Mouse (Mus musculus) hindbrain, embryonic 12.5 days (tissue): ENCODE results near the gene Pml. TPM values are rescaled to one million over a fixed set of nuclear protein-coding genes. Genes with fewer than 3 reads are reported as not detected.
"Not testable (repeated sequence)": the region's sequence is repeated elsewhere in the genome, so short reads cannot be mapped to it uniquely, and the experiment has no call there.

Experiments
- ATAC-seq: fragments of 200-750 bp; cut with Nextera tagmentation; 2 replicates; pipeline ENCODE4 v1.8.0; 2017; ENCODE audit warnings: moderate TSS enrichment; ENCODE audit not compliant: low FRiP score
- H3K27ac ChIP-seq: fragments of 300-500 bp; sonication (generic); 2 replicates; pipeline ENCODE4 v1.5.1; 2016; ENCODE audit warnings: mild to moderate bottlenecking
- H3K27me3 ChIP-seq: fragments of 300-500 bp; sonication (generic); 2 replicates; pipeline ENCODE4 v1.6.1; 2016; ENCODE audit warnings: mild to moderate bottlenecking
- H3K36me3 ChIP-seq: fragments of 300-500 bp; sonication (generic); 2 replicates; pipeline ENCODE4 v1.6.1; 2016; ENCODE audit warnings: mild to moderate bottlenecking
- H3K4me1 ChIP-seq: fragments of 300-500 bp; sonication (generic); 2 replicates; pipeline ENCODE4 v1.6.1; 2016
- H3K4me2 ChIP-seq: fragments of 300-500 bp; sonication (generic); replicated peaks from 2 replicates; pipeline ENCODE4 v1.6.1; 2016; ENCODE audit warnings: mild to moderate bottlenecking
- H3K4me3 ChIP-seq: fragments of 300-500 bp; sonication (generic); 2 replicates; pipeline ENCODE4 v1.5.1; 2016; ENCODE audit warnings: mild to moderate bottlenecking
- H3K9ac ChIP-seq: fragments of 300-500 bp; sonication (generic); 2 replicates; pipeline ENCODE4 v1.6.1; 2016; ENCODE audit warnings: mild to moderate bottlenecking, moderate library complexity
- H3K9me3 ChIP-seq: fragments of 300-500 bp; sonication (generic); replicated peaks from 2 replicates; pipeline ENCODE4 v1.6.1; 2016; ENCODE audit warnings: mild to moderate bottlenecking
- WGBS: fragments of 180-500 bp; shearing (Covaris S2); methylation state at CpG from one replicate; pipeline ENCODE4 v1.1.7; 2016; 5-methylcytosine and 5-hydroxymethylcytosine counted together
- polyA plus RNA-seq: library from polyadenylated mRNA; unstranded; fragments of >200 nt; fragmentation: Nextera tagmentation; extraction: Ambion mirVana; gene quantifications from 2 replicates; pipeline ENCODE4 v1.2.1, GENCODE M21; 2016

Gene Pml
- polyA plus RNA-seq, 1 experiment from 2014 or later: 10.1 TPM

- Histone ChIP-seq H3K4me1 (peaks cover 7% of the 10 kb centered on the region; the same call in 1 of the 2 replicates), H3K4me3 (no peak overlapping the region), H3K9ac (no peak overlapping the region), H3K27me3 (no peaks in the 10 kb centered on the region), H3K27ac (no peak overlapping the region), H3K9me3 (no peaks in the 10 kb centered on the region), H3K36me3 (no peaks in the 10 kb centered on the region; the same call in 1 of the 2 replicates), H3K4me2 (no peak overlapping the region)
- ATAC-seq: no peak
- 51% methylated on average over 12 of the region's 12 CpGs for WGBS
Measured at GRCm38 (mm10) chr9:58268384-58269313, 19.1 kb upstream of the Pml start.

GRCm38 (mm10) chr9:58267046-58267445, 17.5 kb upstream of the Pml start:
- Histone ChIP-seq H3K9ac (no peak overlapping the region), H3K4me1 (peaks cover 7% of the 10 kb centered on the region; the same call in 1 of the 2 replicates), H3K27ac (0 out of 2 replicates have a peak overlapping the region, but pooled peaks have one; percentile 35), H3K36me3 (peaks cover 10% of the 10 kb centered on the region), H3K4me3 (no peak overlapping the region), H3K4me2 (no peak overlapping the region), H3K9me3 (no peaks in the 10 kb centered on the region), H3K27me3 (no peaks in the 10 kb centered on the region)
- ATAC-seq: no peak
- 82% methylated on average over 3 of the region's 3 CpGs for WGBS

- no peak for ATAC-seq
- Histone ChIP-seq H3K4me3 (no peak overlapping the region), H3K4me2 (no peak overlapping the region), H3K9me3 (no peaks in the 10 kb centered on the region), H3K27ac (peak overlapping the region; percentile 35; the same call in 1 of the 2 replicates), H3K4me1 (peaks cover 7% of the 10 kb centered on the region; the same call in 1 of the 2 replicates), H3K27me3 (no peaks in the 10 kb centered on the region), H3K36me3 (peaks cover 14% of the 10 kb centered on the region), H3K9ac (no peak overlapping the region; the same call in 1 of the 2 replicates)
- 34% methylated on average over 4 of the region's 4 CpGs for WGBS
Measured at GRCm38 (mm10) chr9:58266571-58267011, 17.0 kb upstream of the Pml start.

DNA sequence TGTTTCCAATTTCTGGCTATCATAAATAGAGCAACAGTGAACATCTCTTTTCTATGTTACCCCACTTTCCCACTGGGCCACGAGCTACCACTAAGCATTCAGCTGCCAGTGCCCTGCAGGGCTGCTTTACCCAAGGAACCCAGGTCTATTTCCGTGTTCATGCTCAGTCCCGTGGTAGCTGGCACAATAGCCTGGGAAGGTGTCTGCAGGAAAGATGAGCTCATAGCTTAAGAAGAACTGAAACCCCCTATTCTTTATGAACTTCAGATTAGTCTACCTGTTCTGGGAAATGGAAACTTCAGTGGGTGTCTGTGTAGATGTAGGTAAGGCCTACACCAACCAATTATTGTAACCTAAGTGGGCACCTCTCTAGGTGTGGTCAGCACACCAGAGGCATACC, 15.8 kb upstream of the Pml start:
- Histone ChIP-seq H3K4me2 (no peak overlapping the region), H3K4me3 (no peak overlapping the region), H3K4me1 (peaks cover 7% of the 10 kb centered on the region; the same call in 1 of the 2 replicates), H3K36me3 (peaks cover 23% of the 10 kb centered on the region), H3K9me3 (no peaks in the 10 kb centered on the region), H3K27ac (no peak overlapping the region), H3K9ac (no peak overlapping the region), H3K27me3 (no peaks in the 10 kb centered on the region)
- no peak for ATAC-seq
- 68% methylated on average over 3 of the region's 3 CpGs for WGBS

DNA sequence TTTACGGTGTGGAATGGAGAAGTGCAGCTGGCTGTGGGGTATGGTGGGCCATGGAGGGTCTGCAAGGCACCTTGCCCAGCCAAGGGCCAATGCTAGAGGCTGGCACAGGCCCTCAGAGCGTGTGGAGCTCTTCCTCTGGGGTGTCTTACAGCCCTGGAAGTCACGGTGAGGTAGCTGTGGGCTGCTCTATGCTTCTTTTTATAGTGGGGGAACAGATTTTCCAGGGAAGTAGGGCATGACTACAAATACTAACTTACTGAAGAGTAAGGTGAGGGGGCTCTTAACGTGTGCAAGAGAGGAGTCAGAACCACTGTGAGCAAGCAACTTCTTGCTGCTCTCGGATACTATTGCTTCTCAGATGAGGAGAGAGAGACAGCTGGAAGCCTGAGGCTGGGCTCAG, 12.9 kb upstream of the Pml start:
- no peak overlapping the region for H3K9ac ChIP-seq
- no peak for ATAC-seq
- H3K4me3 ChIP-seq: no peak overlapping the region
- peaks cover 7% of the 10 kb centered on the region; the same call in 1 of the 2 replicates for H3K4me1 ChIP-seq
- no peak overlapping the region for H3K27ac ChIP-seq
- H3K36me3 ChIP-seq: peaks cover 49% of the 10 kb centered on the region
- H3K27me3 ChIP-seq: no peaks in the 10 kb centered on the region
- no peak overlapping the region for H3K4me2 ChIP-seq
- H3K9me3 ChIP-seq: no peaks in the 10 kb centered on the region
- WGBS: 98% methylated on average over 5 of the region's 5 CpGs

DNA sequence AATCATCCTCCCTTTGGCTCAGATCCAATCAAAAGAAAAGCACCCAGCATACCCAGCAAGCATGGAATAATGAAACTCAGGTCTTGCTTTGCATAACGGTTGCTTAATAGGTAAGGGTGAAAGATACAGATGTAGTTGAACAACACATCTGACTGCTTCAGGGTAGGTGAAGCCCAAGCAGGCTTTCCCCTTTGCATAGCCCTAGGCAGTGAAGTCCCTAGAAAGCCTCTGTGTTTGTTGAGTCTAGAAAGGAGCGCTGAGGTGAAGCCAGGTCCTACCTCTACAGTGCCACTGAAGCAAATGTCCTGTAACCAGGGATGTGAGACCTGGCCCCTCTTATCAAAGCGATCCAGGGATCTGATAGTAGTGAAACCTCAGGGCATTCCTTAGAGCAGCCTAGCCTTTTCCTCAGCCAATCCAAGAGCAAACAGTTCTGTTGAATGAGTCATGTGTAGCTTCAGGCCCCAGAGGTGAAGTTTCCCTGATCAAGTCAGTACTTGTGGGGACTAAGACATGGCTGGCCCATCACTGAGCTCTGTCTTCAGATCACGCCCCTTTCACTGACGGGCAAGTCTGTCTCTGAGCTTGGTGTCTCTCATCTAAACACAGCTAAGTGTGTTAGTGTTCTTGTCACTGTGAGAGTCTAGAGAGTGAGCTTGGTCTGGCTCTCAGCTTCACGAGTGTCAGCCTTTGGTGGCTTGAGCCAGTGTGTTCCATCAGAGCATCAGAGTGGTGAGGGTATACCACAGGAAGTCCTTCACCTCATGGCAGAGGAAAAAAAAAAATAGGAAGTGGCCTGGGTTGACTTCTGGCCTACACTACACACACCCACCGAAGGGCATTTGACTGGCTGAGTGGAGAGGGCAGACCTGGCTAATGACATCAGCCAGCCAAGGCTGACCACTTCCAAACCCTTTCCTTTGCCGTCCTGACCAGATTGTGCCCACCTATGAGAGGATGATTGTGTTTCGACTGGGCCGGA, 6.4 kb upstream of the Pml start:
- Histone ChIP-seq H3K9me3 (no peaks in the 10 kb centered on the region), H3K4me2 (no peak overlapping the region), H3K4me3 (no peak overlapping the region), H3K27ac (no peak overlapping the region), H3K27me3 (no peaks in the 10 kb centered on the region), H3K36me3 (peaks cover 41% of the 10 kb centered on the region), H3K4me1 (peaks cover 15% of the 10 kb centered on the region), H3K9ac (no peak overlapping the region)
- 96% methylated on average over 10 of the region's 10 CpGs for WGBS
- no peak for ATAC-seq

- no peaks in the 10 kb centered on the region for H3K27me3 ChIP-seq
- no peak for ATAC-seq
- WGBS: 56% methylated on average over 2 of the region's 2 CpGs
- H3K4me3 ChIP-seq: no peak overlapping the region
- H3K27ac ChIP-seq: no peak overlapping the region
- no peaks in the 10 kb centered on the region for H3K9me3 ChIP-seq
- H3K4me1 ChIP-seq: peaks cover 18% of the 10 kb centered on the region
- H3K9ac ChIP-seq: no peak overlapping the region
- H3K4me2 ChIP-seq: no peak overlapping the region
- peaks cover 34% of the 10 kb centered on the region for H3K36me3 ChIP-seq
Measured at GRCm38 (mm10) chr9:58255105-58255504, 5.5 kb upstream of the Pml start.

DNA sequence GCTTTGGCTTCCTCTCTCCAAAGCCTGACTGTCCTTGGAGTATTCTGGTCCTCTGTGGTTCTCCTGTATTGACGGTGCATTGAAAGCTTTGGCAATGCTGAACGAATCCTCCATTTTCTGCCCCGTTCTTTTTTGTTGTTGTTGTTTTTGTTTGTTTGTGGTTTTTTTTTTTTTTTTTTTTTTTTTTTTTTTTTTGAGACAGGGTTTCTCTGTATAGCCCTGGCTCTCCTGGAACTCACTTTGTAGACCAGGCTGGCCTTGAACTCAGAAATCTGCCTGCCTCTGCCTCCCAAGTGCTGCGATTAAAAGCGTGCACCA, 4.2 kb upstream of the Pml start:
- not testable (repeated sequence) for H3K27me3 ChIP-seq, H3K9me3 ChIP-seq, ATAC-seq
- H3K36me3 ChIP-seq: peaks cover 22% of the 10 kb centered on the region
- peak overlapping the region; percentile 83 for H3K4me2 ChIP-seq
- 67% methylated on average over 5 of the region's 5 CpGs for WGBS
- H3K9ac ChIP-seq: peak overlapping the region; percentile 87
- peaks cover 28% of the 10 kb centered on the region for H3K4me1 ChIP-seq
- H3K4me3 ChIP-seq: peak overlapping the region; percentile 75
- peak overlapping the region; percentile 66 for H3K27ac ChIP-seq

DNA sequence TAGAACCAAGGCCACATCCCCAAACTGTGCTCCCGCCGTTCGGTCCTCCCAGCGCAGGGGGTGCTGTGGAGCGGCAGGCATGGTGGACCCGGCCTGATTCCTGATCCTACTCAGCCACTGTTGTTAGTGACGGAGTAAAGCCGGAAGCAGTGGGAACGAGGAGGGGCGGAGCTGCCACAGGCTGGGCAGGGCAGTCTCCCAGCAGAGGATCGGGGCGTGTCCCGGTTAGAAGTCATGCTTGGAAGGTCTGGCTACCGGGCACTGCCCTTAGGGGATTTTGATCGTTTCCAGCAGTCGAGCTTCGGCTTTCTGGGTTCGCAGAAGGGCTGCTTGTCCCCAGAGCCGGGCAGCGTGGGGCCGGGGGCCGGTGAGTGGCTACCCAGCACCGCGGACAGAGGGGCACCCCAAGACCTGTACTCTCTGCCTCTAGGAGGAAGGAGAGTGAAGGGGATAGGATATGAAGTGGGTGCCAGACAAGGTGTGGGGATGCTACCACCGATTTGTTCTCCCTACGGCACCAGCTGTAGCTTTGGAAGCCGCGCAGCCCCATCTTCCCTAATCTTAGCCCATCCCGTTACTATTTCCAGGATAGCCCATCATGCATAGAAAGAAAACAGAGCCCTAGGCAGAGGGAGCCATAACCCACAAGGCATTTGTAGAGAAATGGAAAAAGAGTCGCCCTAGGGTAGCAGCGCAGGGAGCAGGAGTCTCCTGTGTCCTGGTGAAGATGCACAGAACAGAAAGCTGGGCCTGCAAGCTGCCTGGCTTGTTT, 3.6 kb upstream of the Pml start, which contains the start of gene Stoml1:
Gene Stoml1 (plus strand): TSS at position 132 of the 772 bp plus-strand sequence.
- peak within 1 kb of the TSS; percentile 75 for H3K4me3 ChIP-seq
- peak within 1 kb of the TSS; percentile 66 for H3K27ac ChIP-seq
- H3K4me1 ChIP-seq: peaks cover 33% of the 10 kb centered on the region
- WGBS: under 1% methylated on average over 31 of the region's 31 CpGs
- no peaks in the 10 kb centered on the region for H3K9me3 ChIP-seq
- H3K36me3 ChIP-seq: peaks cover 18% of the 10 kb centered on the region
- H3K9ac ChIP-seq: peak within 1 kb of the TSS; percentile 87
- peak; percentile 96 for ATAC-seq
- H3K4me2 ChIP-seq: peak within 1 kb of the TSS; percentile 83
- no peaks in the 10 kb centered on the region for H3K27me3 ChIP-seq

GRCm38 (mm10) chr9:58250730-58251129, 1.1 kb upstream of the Pml start:
- 90% methylated on average over 1 of the region's 1 CpGs for WGBS
- peaks cover 41% of the 10 kb centered on the region for H3K4me1 ChIP-seq
- not testable (repeated sequence) for ATAC-seq, H3K9ac ChIP-seq, H3K36me3 ChIP-seq, H3K4me2 ChIP-seq, H3K4me3 ChIP-seq, H3K9me3 ChIP-seq, H3K27ac ChIP-seq, H3K27me3 ChIP-seq

- Histone ChIP-seq H3K27me3 (no peaks in the 10 kb centered on the region), H3K4me3 (no peak overlapping the region), H3K4me1 (peaks cover 41% of the 10 kb centered on the region), H3K4me2 (no peak overlapping the region; the same call in 1 of the 2 replicates), H3K9ac (peak overlapping the region; percentile 57; the same call in 1 of the 2 replicates), H3K9me3 (no peaks in the 10 kb centered on the region), H3K27ac (no peak overlapping the region), H3K36me3 (no peaks in the 10 kb centered on the region)
- ATAC-seq: no peak
- 76% methylated on average over 8 of the region's 8 CpGs for WGBS
Measured at GRCm38 (mm10) chr9:58250322-58250721, 736 bp upstream of the Pml start.
